ENCODE assay signal across 8 mouse cellular contexts in the genomic region with DNA sequence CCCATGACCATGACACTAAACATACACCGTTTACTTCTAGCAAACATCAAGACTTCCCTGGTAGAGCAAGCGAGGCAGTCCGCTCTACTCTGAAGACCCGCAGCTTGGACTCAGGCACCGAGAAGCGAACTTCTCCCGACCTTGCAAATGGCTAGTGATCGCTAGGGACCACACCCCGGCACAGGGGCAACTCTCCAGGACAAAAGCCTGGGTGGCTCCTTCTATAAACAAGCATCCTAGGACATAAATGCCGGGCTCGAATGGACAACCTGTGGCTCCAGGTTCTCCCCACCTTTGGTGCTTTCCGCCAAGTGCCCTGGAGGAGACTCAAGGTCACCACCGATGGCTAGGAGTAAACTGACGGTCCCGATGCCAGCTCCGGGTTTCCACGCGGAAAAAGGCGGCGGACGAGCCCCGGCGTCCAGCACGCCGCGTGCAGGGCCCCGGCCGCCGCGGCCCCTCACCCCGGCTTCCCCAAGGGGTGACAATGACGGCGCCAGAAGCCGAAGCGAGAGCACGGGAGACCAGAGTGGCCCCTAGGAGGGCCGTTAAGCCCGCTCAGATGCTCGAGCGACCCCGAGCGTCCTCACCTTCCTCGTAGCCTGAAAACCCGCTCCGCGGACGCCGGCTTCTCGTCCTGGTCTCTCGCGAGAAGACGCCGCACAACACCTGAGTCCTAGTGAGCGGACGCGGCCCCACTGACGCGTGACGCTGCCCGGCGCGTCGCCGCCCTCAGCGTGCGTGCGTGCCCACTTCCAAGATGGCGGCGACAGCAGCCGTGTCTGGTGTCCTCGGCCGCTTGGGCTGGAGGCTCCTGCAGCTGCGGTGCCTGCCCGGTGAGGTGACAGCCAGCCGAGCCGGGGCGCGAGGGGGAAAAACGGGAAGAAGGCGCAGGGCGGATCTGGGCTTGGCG. TPM values are rescaled to one million over a fixed set of nuclear protein-coding genes. Genes with fewer than 3 reads are reported as not detected.
A peak's percentile ranks its signal among the peaks of the same experiment; 100 is the strongest.
DNase-seq lines count a peak whose midpoint lies in the region; ATAC-seq lines count a peak whose summit lies in the region.

A gene (plus strand): TSS at position 660 of the 913 bp plus-strand sequence.
A gene (minus strand): TSS at position 697 of the 913 bp plus-strand sequence.

- peaks cover 4% of the 10 kb centered on the region; the same call in 1 of the 2 replicates for H3K4me1 ChIP-seq in forebrain, embryonic 11.5 days (replicated peaks; ENCODE audit: control insufficient read depth, insufficient read depth, low read length)
- peaks cover 16% of the 10 kb centered on the region for H3K4me1 ChIP-seq in heart, embryonic 16.5 days (ENCODE audit: control insufficient read depth, insufficient read depth, low read length)
- peaks cover 52% of the 10 kb centered on the region for H3K4me1 ChIP-seq in liver, embryonic 15.5 days (replicated peaks)
- peaks cover 12% of the 10 kb centered on the region for H3K4me1 ChIP-seq in neural tube, embryonic 12.5 days

- H3K36me3 ChIP-seq in forebrain, embryonic 11.5 days (ENCODE audit: control insufficient read depth, insufficient read depth, low read length) = no peaks in the 10 kb centered on the region
- 0 out of 2 replicates have a peak, but pooled peaks cover 5% of the 10 kb centered on the region for H3K36me3 ChIP-seq in heart, embryonic 16.5 days (ENCODE audit: control insufficient read depth, insufficient read depth)
- H3K36me3 ChIP-seq in liver, embryonic 15.5 days (replicated peaks) = 0 out of 2 replicates have a peak, but pooled peaks cover 6% of the 10 kb centered on the region
- H3K36me3 ChIP-seq in neural tube, embryonic 12.5 days = no peaks in the 10 kb centered on the region

- peak; percentile 98 for ATAC-seq in forebrain, embryonic 11.5 days (replicated peaks; ENCODE audit: low FRiP score)
- ATAC-seq in heart, embryonic 16.5 days (replicated peaks; ENCODE audit: extremely low read depth, insufficient read depth, low FRiP score) = peak; percentile 97
- ATAC-seq in liver, embryonic 15.5 days (ENCODE audit: insufficient read depth) = peak; percentile 97
- ATAC-seq in neural tube, embryonic 12.5 days (ENCODE audit: low FRiP score, low read depth) = peak; percentile 98

- peak; percentile 91 to 92 for DNase-seq in CD8-positive naive resting alpha-beta T cell, adult 2 months (ENCODE audit: low read depth in 2 of 2, low spot score in 2 of 2)
- peak; percentile 95 for DNase-seq in c-Kit-positive CD71-negative TER-119-negative erythroid progenitor cells, embryonic 14.5 days (ENCODE audit: low read depth)
- DNase-seq in forebrain, embryonic 11.5 days (ENCODE audit: low spot score) = peak; percentile 98
- DNase-seq in kidney, postnatal 36 days = peak; percentile 98
- DNase-seq in telencephalon, adult 2 months (ENCODE audit: low read depth, low spot score) = peak; percentile 88

- H3K4me3 ChIP-seq in forebrain, embryonic 11.5 days (ENCODE audit: low read depth, low read length) = peak within 1 kb of the TSS; percentile 94
- peak within 1 kb of the TSS; percentile 99 for H3K4me3 ChIP-seq in heart, embryonic 16.5 days (ENCODE audit: low read length)
- H3K4me3 ChIP-seq in liver, embryonic 15.5 days (replicated peaks) = peak within 1 kb of the TSS; percentile 89
- H3K4me3 ChIP-seq in neural tube, embryonic 12.5 days = peak within 1 kb of the TSS; percentile 91

- peak within 1 kb of the TSS; percentile 61 for H3K4me2 ChIP-seq in forebrain, embryonic 11.5 days (ENCODE audit: low read depth, low read length, severe bottlenecking)
- peak within 1 kb of the TSS; percentile 95 for H3K4me2 ChIP-seq in heart, embryonic 16.5 days (ENCODE audit: low read depth, low read length)
- H3K4me2 ChIP-seq in liver, embryonic 15.5 days = peak within 1 kb of the TSS; percentile 81
- H3K4me2 ChIP-seq in neural tube, embryonic 12.5 days (replicated peaks) = peak within 1 kb of the TSS; percentile 85

- peak within 1 kb of the TSS; percentile 71; the same call in 1 of the 2 replicates for H3K27ac ChIP-seq in forebrain, embryonic 11.5 days (ENCODE audit: low read depth, low read length)
- peak within 1 kb of the TSS; percentile 99 for H3K27ac ChIP-seq in heart, embryonic 16.5 days (ENCODE audit: low read length)
- peak within 1 kb of the TSS; percentile 95 for H3K27ac ChIP-seq in liver, embryonic 15.5 days (replicated peaks)
- peak within 1 kb of the TSS; percentile 86 for H3K27ac ChIP-seq in neural tube, embryonic 12.5 days

- H3K9ac ChIP-seq in forebrain, embryonic 11.5 days (ENCODE audit: low read length) = peak within 1 kb of the TSS; percentile 90
- H3K9ac ChIP-seq in heart, embryonic 16.5 days (ENCODE audit: low read length) = peak within 1 kb of the TSS; percentile 99
- peak within 1 kb of the TSS; percentile 97 for H3K9ac ChIP-seq in liver, embryonic 15.5 days
- peak within 1 kb of the TSS; percentile 90 for H3K9ac ChIP-seq in neural tube, embryonic 12.5 days

- no peaks in the 10 kb centered on the region for H3K9me3 ChIP-seq in forebrain, embryonic 11.5 days (ENCODE audit: control insufficient read depth, low read length)
- no peaks in the 10 kb centered on the region for H3K9me3 ChIP-seq in heart, embryonic 16.5 days (replicated peaks; ENCODE audit: control insufficient read depth, low read length)
- no peaks in the 10 kb centered on the region for H3K9me3 ChIP-seq in liver, embryonic 15.5 days (replicated peaks)
- H3K9me3 ChIP-seq in neural tube, embryonic 12.5 days = no peaks in the 10 kb centered on the region

- H3K27me3 ChIP-seq in forebrain, embryonic 11.5 days (ENCODE audit: control insufficient read depth, insufficient read depth, low read length) = no peaks in the 10 kb centered on the region
- no peaks in the 10 kb centered on the region for H3K27me3 ChIP-seq in heart, embryonic 16.5 days (ENCODE audit: control insufficient read depth, insufficient read depth, low read length)
- no peaks in the 10 kb centered on the region for H3K27me3 ChIP-seq in liver, embryonic 15.5 days
- no peaks in the 10 kb centered on the region for H3K27me3 ChIP-seq in neural tube, embryonic 12.5 days (replicated peaks)

- under 1% methylated on average over 82 of the region's 82 CpGs for WGBS in forebrain, embryonic 11.5 days
- under 1% methylated on average over 82 of the region's 82 CpGs for WGBS in heart, embryonic 16.5 days
- WGBS in liver, embryonic 15.5 days (ENCODE audit: insufficient replicate concordance) = under 1% methylated on average over 82 of the region's 82 CpGs
- under 1% methylated on average over 82 of the region's 82 CpGs for WGBS in neural tube, embryonic 12.5 days

RNA-seq across cellular contexts. Expression of the first gene that starts in this region (rescaled TPM):
- polyA plus RNA-seq in forebrain, embryonic 11.5 days (2014; fragmentation: Nextera tagmentation; extraction: Ambion mirVana) = 53.7 and 60.5 TPM in 2 replicates
- polyA plus RNA-seq in heart, embryonic 16.5 days (2015; fragmentation: Nextera tagmentation; extraction: Ambion mirVana) = 194 and 209 TPM in 2 replicates
- 50.8 and 55.0 TPM in 2 replicates for polyA plus RNA-seq in liver, embryonic 15.5 days (2015; fragmentation: Nextera tagmentation; extraction: Ambion mirVana)
- 52.3 and 57.6 TPM in 2 replicates for polyA plus RNA-seq in neural tube, embryonic 12.5 days (2016; fragmentation: Nextera tagmentation; extraction: Ambion mirVana)

RNA-seq across cellular contexts. Expression of the second gene that starts in this region (rescaled TPM):
- polyA plus RNA-seq in forebrain, embryonic 11.5 days (2014; fragmentation: Nextera tagmentation; extraction: Ambion mirVana) = 144 and 152 TPM in 2 replicates
- 88.2 and 98.8 TPM in 2 replicates for polyA plus RNA-seq in heart, embryonic 16.5 days (2015; fragmentation: Nextera tagmentation; extraction: Ambion mirVana)
- polyA plus RNA-seq in liver, embryonic 15.5 days (2015; fragmentation: Nextera tagmentation; extraction: Ambion mirVana) = 46.6 and 48.2 TPM in 2 replicates
- polyA plus RNA-seq in neural tube, embryonic 12.5 days (2016; fragmentation: Nextera tagmentation; extraction: Ambion mirVana) = 190 and 193 TPM in 2 replicates

Comparison
In these comparisons a context has a peak if more than half of its experiments do, and no peak if none do; other contexts are left out.
1. Peak in every context shown above with its lines: DNase-seq, ATAC-seq, H3K4me3 ChIP-seq and H3K27ac ChIP-seq.